Mouse (Mus musculus) heart, embryonic 10.5 days (tissue): ENCODE data around the gene Rbfox1. TPM values are rescaled to one million over a fixed set of nuclear protein-coding genes. Genes with fewer than 3 reads are reported as not detected.

Source experiments
- DNase-seq: peaks from one replicate; pipeline ENCODE4 v3.0.0-alpha.2; 2017; ENCODE audit warnings: low spot score
- H3K27ac ChIP-seq: fragments of 300-500 bp; sonication (generic); 2 replicates; pipeline ENCODE4 v1.5.1; 2016; ENCODE audit warnings: mild to moderate bottlenecking
- H3K27me3 ChIP-seq: fragments of 300-500 bp; sonication (generic); 2 replicates; pipeline ENCODE4 v1.6.1; 2016; ENCODE audit warnings: mild to moderate bottlenecking; ENCODE audit not compliant: poor library complexity, insufficient read depth, severe bottlenecking
- H3K36me3 ChIP-seq: fragments of 300-500 bp; sonication (generic); 2 replicates; pipeline ENCODE4 v1.6.1; 2016; ENCODE audit warnings: mild to moderate bottlenecking, moderate library complexity
- H3K4me1 ChIP-seq: fragments of 300-500 bp; sonication (generic); 2 replicates; pipeline ENCODE4 v1.6.1; 2016; ENCODE audit warnings: mild to moderate bottlenecking
- H3K4me3 ChIP-seq: fragments of 300-500 bp; sonication (generic); 2 replicates; pipeline ENCODE4 v1.5.1; 2016; ENCODE audit warnings: mild to moderate bottlenecking, moderate library complexity
- H3K9me3 ChIP-seq: fragments of 300-500 bp; sonication (generic); 2 replicates; pipeline ENCODE4 v1.6.1; 2016; ENCODE audit warnings: mild to moderate bottlenecking, moderate library complexity
- WGBS: fragments of 180-500 bp; shearing (Covaris S2); methylation state at CpG from one replicate; pipeline ENCODE4 v1.1.7; 2016; 5-methylcytosine and 5-hydroxymethylcytosine counted together
- polyA plus RNA-seq: library from polyadenylated mRNA; unstranded; fragments of >200 nt; fragmentation: Nextera tagmentation; extraction: Ambion mirVana; gene quantifications from 2 replicates; pipeline ENCODE4 v1.2.1, GENCODE M21; 2016

Gene Rbfox1
- polyA plus RNA-seq, 1 experiment from 2014 or later, result 2.8 TPM

GRCm38 (mm10) chr16:6658594-6658993, 773.4 kb downstream of the Rbfox1 start:
- H3K27me3 ChIP-seq, result no peaks in the 10 kb centered on the region
- no peak overlapping the region for H3K27ac ChIP-seq
- WGBS, result 82% methylated on average over 2 of the region's 2 CpGs
- no peaks in the 10 kb centered on the region for H3K36me3 ChIP-seq
- H3K4me1 ChIP-seq, result no peaks in the 10 kb centered on the region
- no peak for DNase-seq
- H3K4me3 ChIP-seq, result no peak overlapping the region
- peaks cover 8% of the 10 kb centered on the region; the same call in 1 of the 2 replicates for H3K9me3 ChIP-seq

- WGBS, result 82% methylated on average over 1 of the region's 1 CpGs
- H3K9me3 ChIP-seq, result no peaks in the 10 kb centered on the region
- H3K4me3 ChIP-seq, result no peak overlapping the region
Measured at GRCm38 (mm10) chr16:6686076-6686757, 801.1 kb downstream of the Rbfox1 start.

GRCm38 (mm10) chr16:6704847-6705246, 819.7 kb downstream of the Rbfox1 start:
- no peaks in the 10 kb centered on the region for H3K27me3 ChIP-seq
- no peak for DNase-seq
- no peaks in the 10 kb centered on the region for H3K4me1 ChIP-seq
- 89% methylated on average over 5 of the region's 5 CpGs for WGBS
- H3K27ac ChIP-seq, result no peak overlapping the region
- no peaks in the 10 kb centered on the region for H3K9me3 ChIP-seq
- H3K4me3 ChIP-seq, result no peak overlapping the region
- H3K36me3 ChIP-seq, result no peaks in the 10 kb centered on the region

More at GRCm38 (mm10) chr16:6686076-6686757, 801.1 kb downstream of the Rbfox1 start:
- no peaks in the 10 kb centered on the region for H3K4me1 ChIP-seq
- H3K36me3 ChIP-seq, result no peaks in the 10 kb centered on the region
- no peak for DNase-seq
- H3K27me3 ChIP-seq, result no peaks in the 10 kb centered on the region
- H3K27ac ChIP-seq, result no peak overlapping the region

- no peaks in the 10 kb centered on the region for H3K9me3 ChIP-seq
- DNase-seq, result no peak
- no peaks in the 10 kb centered on the region for H3K27me3 ChIP-seq
- H3K4me1 ChIP-seq, result no peaks in the 10 kb centered on the region
- no peak overlapping the region for H3K4me3 ChIP-seq
- WGBS, result 89% methylated on average over 1 of the region's 1 CpGs
- H3K36me3 ChIP-seq, result no peaks in the 10 kb centered on the region
- H3K27ac ChIP-seq, result no peak overlapping the region
Measured at GRCm38 (mm10) chr16:6712341-6712740, 827.2 kb downstream of the Rbfox1 start.

- no peaks in the 10 kb centered on the region for H3K4me1 ChIP-seq
- H3K27ac ChIP-seq, result no peak overlapping the region
- H3K4me3 ChIP-seq, result no peak overlapping the region
- no peaks in the 10 kb centered on the region for H3K36me3 ChIP-seq
- no peaks in the 10 kb centered on the region for H3K9me3 ChIP-seq
- DNase-seq, result no peak
- WGBS, result 83% methylated on average over 4 of the region's 4 CpGs
- no peaks in the 10 kb centered on the region for H3K27me3 ChIP-seq
Measured at GRCm38 (mm10) chr16:6715245-6715644, 830.1 kb downstream of the Rbfox1 start.

- DNase-seq, result no peak
- WGBS, result 83% methylated on average over 9 of the region's 9 CpGs
- H3K4me1 ChIP-seq, result no peaks in the 10 kb centered on the region
- no peaks in the 10 kb centered on the region for H3K9me3 ChIP-seq
- no peaks in the 10 kb centered on the region for H3K27me3 ChIP-seq
- H3K36me3 ChIP-seq, result no peaks in the 10 kb centered on the region
- no peak overlapping the region for H3K27ac ChIP-seq
- no peak overlapping the region for H3K4me3 ChIP-seq
Measured at GRCm38 (mm10) chr16:6716214-6716911, 831.2 kb downstream of the Rbfox1 start.

- Histone ChIP-seq H3K4me1 (no peaks in the 10 kb centered on the region), H3K27me3 (no peaks in the 10 kb centered on the region), H3K9me3 (no peaks in the 10 kb centered on the region), H3K36me3 (no peaks in the 10 kb centered on the region), H3K27ac (no peak overlapping the region), H3K4me3 (no peak overlapping the region)
- WGBS, result 58% methylated on average over 8 of the region's 8 CpGs
- no peak for DNase-seq
Measured at GRCm38 (mm10) chr16:6719027-6719426, 833.9 kb downstream of the Rbfox1 start.

GRCm38 (mm10) chr16:6732646-6733045, 847.5 kb downstream of the Rbfox1 start:
- Histone ChIP-seq H3K4me1 (no peaks in the 10 kb centered on the region), H3K27ac (no peak overlapping the region), H3K27me3 (no peaks in the 10 kb centered on the region), H3K4me3 (no peak overlapping the region), H3K36me3 (no peaks in the 10 kb centered on the region), H3K9me3 (no peaks in the 10 kb centered on the region)
- 66% methylated on average over 4 of the region's 4 CpGs for WGBS
- no peak for DNase-seq

GRCm38 (mm10) chr16:6733427-6733826, 848.3 kb downstream of the Rbfox1 start:
- Histone ChIP-seq H3K4me3 (no peak overlapping the region), H3K4me1 (no peaks in the 10 kb centered on the region), H3K27me3 (no peaks in the 10 kb centered on the region), H3K9me3 (no peaks in the 10 kb centered on the region), H3K27ac (no peak overlapping the region), H3K36me3 (no peaks in the 10 kb centered on the region)
- 83% methylated on average over 3 of the region's 3 CpGs for WGBS
- DNase-seq, result no peak

- Histone ChIP-seq H3K27me3 (no peaks in the 10 kb centered on the region), H3K27ac (no peak overlapping the region), H3K9me3 (no peaks in the 10 kb centered on the region), H3K4me3 (no peak overlapping the region), H3K4me1 (no peaks in the 10 kb centered on the region), H3K36me3 (no peaks in the 10 kb centered on the region)
- DNase-seq, result no peak
- WGBS, result 86% methylated on average over 2 of the region's 2 CpGs
Measured at GRCm38 (mm10) chr16:6736566-6736965, 851.4 kb downstream of the Rbfox1 start.

- DNase-seq, result no peak
- H3K9me3 ChIP-seq, result no peaks in the 10 kb centered on the region
- no peaks in the 10 kb centered on the region for H3K27me3 ChIP-seq
- 81% methylated on average over 3 of the region's 3 CpGs for WGBS
- no peaks in the 10 kb centered on the region for H3K36me3 ChIP-seq
- no peaks in the 10 kb centered on the region for H3K4me1 ChIP-seq
- no peak overlapping the region for H3K4me3 ChIP-seq
- H3K27ac ChIP-seq, result no peak overlapping the region
Measured at GRCm38 (mm10) chr16:6736998-6737397, 851.8 kb downstream of the Rbfox1 start.

GRCm38 (mm10) chr16:6746116-6746515, 861.0 kb downstream of the Rbfox1 start:
- 84% methylated on average over 2 of the region's 2 CpGs for WGBS
- Histone ChIP-seq H3K4me3 (no peak overlapping the region), H3K9me3 (no peaks in the 10 kb centered on the region), H3K27ac (no peak overlapping the region), H3K27me3 (no peaks in the 10 kb centered on the region), H3K36me3 (no peaks in the 10 kb centered on the region), H3K4me1 (no peaks in the 10 kb centered on the region)
- no peak for DNase-seq

- H3K9me3 ChIP-seq, result no peaks in the 10 kb centered on the region
- no peak overlapping the region for H3K27ac ChIP-seq
- no peaks in the 10 kb centered on the region for H3K4me1 ChIP-seq
- H3K27me3 ChIP-seq, result no peaks in the 10 kb centered on the region
- WGBS, result 55% methylated on average over 2 of the region's 2 CpGs
- no peak for DNase-seq
- H3K4me3 ChIP-seq, result no peak overlapping the region
- H3K36me3 ChIP-seq, result no peaks in the 10 kb centered on the region
Measured at GRCm38 (mm10) chr16:6750491-6750890, 865.3 kb downstream of the Rbfox1 start.
